Comparison of ENCODE assay signal across 25 mouse cellular contexts in genomic region chr14:117918724-117919123, GRCm38 (mm10).
DNase-seq lines count a peak whose midpoint lies in the region; ATAC-seq and TF ChIP-seq lines count a peak whose summit lies in the region.
"Had no signal": no experiment of that assay in that cellular context is flagged by ENCODE, and none has a peak within 500 bp of the region (broad histone marks: within the 10 kb centered on the region; RNA-seq: fewer than 3 reads in every experiment).

No protein-coding gene starts in this region.

- no peak overlapping the region for H3K9ac ChIP-seq in kidney, embryonic 16.5 days (replicated peaks; ENCODE audit: low read length)
- H3K9ac ChIP-seq: forebrain, embryonic 15.5 days; limb, embryonic 15.5 days; liver, embryonic 14.5 days; lung, embryonic 15.5 days; neural tube, embryonic 13.5 days had no signal

- H3K27me3 ChIP-seq in kidney, embryonic 16.5 days (ENCODE audit: insufficient read depth, low read length): no peaks in the 10 kb centered on the region
- H3K27me3 ChIP-seq: forebrain, embryonic 15.5 days; limb, embryonic 15.5 days; lung, embryonic 15.5 days; megakaryocyte, embryonic 14.5 days; neural tube, embryonic 13.5 days had no signal

- 55% methylated on average over 10 of the region's 10 CpGs for WGBS in olfactory bulb, adult 2 months
- 84% methylated on average over 10 of the region's 10 CpGs for WGBS in kidney, embryonic 16.5 days

- peak; percentile 18 for DNase-seq in layer of hippocampus, adult 9-11 months
- DNase-seq in layer of hippocampus, adult 11-12 months (ENCODE audit: low spot score): no peak
- DNase-seq in brain, adult 2 months (ENCODE audit: low read depth, low spot score): peak; percentile 83
- no peak for DNase-seq in kidney, adult 9 months
- DNase-seq: adrenal gland, adult 2 months; cerebellum, adult 11-12 months; cerebellum, postnatal 14 days; embryo, embryonic 11 days; gastrocnemius, postnatal 10 days; kidney, postnatal 36 days; lung, postnatal 36 days; thymus, postnatal 36 days had no signal

- H3K27ac ChIP-seq in cortical plate, adult 2 months (ENCODE audit: insufficient read depth, low read length): no peak overlapping the region
- peak overlapping the region; percentile 45; the same call in 1 of the 2 replicates for H3K27ac ChIP-seq in olfactory bulb, adult 2 months (ENCODE audit: insufficient read depth, low read depth, low read length)
- H3K27ac ChIP-seq in kidney, embryonic 16.5 days (ENCODE audit: low read length): no peak overlapping the region
- H3K27ac ChIP-seq: forebrain, embryonic 15.5 days; hindbrain, postnatal 0 days; limb, embryonic 15.5 days; liver, embryonic 14.5 days; lung, embryonic 15.5 days; neural tube, embryonic 13.5 days had no signal

- H3K9me3 ChIP-seq in kidney, embryonic 16.5 days (ENCODE audit: low read length): no peaks in the 10 kb centered on the region
- H3K9me3 ChIP-seq: forebrain, embryonic 15.5 days; limb, embryonic 15.5 days; lung, embryonic 15.5 days; neural tube, embryonic 13.5 days had no signal

- no peak overlapping the region for H3K4me2 ChIP-seq in kidney, embryonic 16.5 days (replicated peaks; ENCODE audit: low read depth, low read length)
- H3K4me2 ChIP-seq: forebrain, embryonic 15.5 days; heart, embryonic 11.5 days; limb, embryonic 15.5 days; lung, embryonic 15.5 days; neural tube, embryonic 13.5 days had no signal

- peaks cover 4% of the 10 kb centered on the region; the same call in 1 of the 2 replicates for H3K4me1 ChIP-seq in cortical plate, adult 2 months (ENCODE audit: control insufficient read depth, insufficient read depth, low read length)
- H3K4me1 ChIP-seq in olfactory bulb, adult 2 months (ENCODE audit: control insufficient read depth, insufficient read depth, low read length): peaks cover 5% of the 10 kb centered on the region
- H3K4me1 ChIP-seq in kidney, embryonic 16.5 days (ENCODE audit: insufficient read depth, low read length): no peaks in the 10 kb centered on the region
- H3K4me1 ChIP-seq: forebrain, embryonic 15.5 days; megakaryocyte, embryonic 14.5 days; neural tube, embryonic 13.5 days had no signal

- H3K36me3 ChIP-seq in kidney, embryonic 16.5 days (ENCODE audit: insufficient read depth, low read length): no peaks in the 10 kb centered on the region
- H3K36me3 ChIP-seq: forebrain, embryonic 15.5 days; limb, embryonic 15.5 days; lung, embryonic 15.5 days; neural tube, embryonic 13.5 days had no signal

- TF ChIP-seq POLR2A in cortical plate, adult 2 months (IDR thresholded peaks at IDR 0.05; ENCODE audit: extremely low read depth, insufficient read depth, low read length): 0 out of 2 replicates have a peak, but pooled peaks have one; percentile 26
- no peak for TF ChIP-seq POLR2A in olfactory bulb, adult 2 months (IDR thresholded peaks at IDR 0.05; ENCODE audit: insufficient read depth, low read depth, low read length)

- TF ChIP-seq CTCF in cortical plate, adult 2 months (IDR thresholded peaks at IDR 0.05; ENCODE audit: extremely low read depth, insufficient read depth, low read length): no peak
- TF ChIP-seq CTCF in olfactory bulb, adult 2 months (IDR thresholded peaks at IDR 0.05; ENCODE audit: insufficient read depth, low read depth, low read length): no peak

- ATAC-seq in kidney, embryonic 16.5 days (ENCODE audit: low FRiP score, low TSS enrichment): no peak
- ATAC-seq: forebrain, embryonic 15.5 days; hindbrain, postnatal 0 days; intestine, embryonic 16.5 days had no signal

- H3K4me3 ChIP-seq in cortical plate, adult 2 months (ENCODE audit: insufficient read depth, low read length): no peak overlapping the region
- H3K4me3 ChIP-seq in olfactory bulb, adult 2 months (ENCODE audit: insufficient read depth, low read depth, low read length): no peak overlapping the region
- no peak overlapping the region for H3K4me3 ChIP-seq in kidney, embryonic 16.5 days (ENCODE audit: low read length)
- H3K4me3 ChIP-seq: forebrain, embryonic 15.5 days; limb, embryonic 15.5 days; lung, embryonic 15.5 days; megakaryocyte, embryonic 14.5 days; myocyte; neural tube, embryonic 13.5 days had no signal

Comparison
In these comparisons a context has a peak if more than half of its experiments do, and no peak if none do; other contexts are left out.
1. DNase-seq: peak in layer of hippocampus, adult 9-11 months (single experiment) and brain, adult 2 months (single experiment); none in layer of hippocampus, adult 11-12 months (single experiment) and kidney, adult 9 months (single experiment).